Mouse (Mus musculus) C2C12 (cell line): ENCODE data around the gene Ubac2. TPM values are rescaled to one million over a fixed set of nuclear protein-coding genes. Genes with fewer than 3 reads are reported as not detected.

Source experiments
- H3K27me3 ChIP-seq: one replicate; pipeline ENCODE4 v1.6.1; 2011; ENCODE audit not compliant: control insufficient read depth, insufficient read depth, insufficient read length
- H3K36me3 ChIP-seq: one replicate; pipeline ENCODE4 v1.6.1; 2011; ENCODE audit not compliant: control insufficient read depth, insufficient read depth
- H3K4me3 ChIP-seq: one replicate; pipeline ENCODE4 v1.5.1; 2011; ENCODE audit warnings: mild to moderate bottlenecking, control low read depth; ENCODE audit not compliant: poor library complexity, insufficient read depth, severe bottlenecking
- H3K79me2 ChIP-seq: one replicate; pipeline ENCODE4 v1.6.1; 2011; ENCODE audit not compliant: control insufficient read depth, insufficient read depth
- H3K79me3 ChIP-seq: one replicate; pipeline ENCODE4 v1.6.1; 2011; ENCODE audit warnings: low read depth, control low read depth
- H3ac ChIP-seq: one replicate; pipeline ENCODE3; 2011; ENCODE audit warnings: low read depth; ENCODE audit not compliant: control insufficient read depth, insufficient read length
- CEBPB ChIP-seq: IDR thresholded peaks from one replicate; pipeline ENCODE4 v1.6.1; 2011; ENCODE audit warnings: low read depth, mild to moderate bottlenecking, control low read depth, moderate library complexity
- CTCF ChIP-seq: IDR thresholded peaks from one replicate; pipeline ENCODE4 v1.5.1; 2011; ENCODE audit not compliant: control insufficient read depth, insufficient read depth, insufficient read length
- FOSL1 ChIP-seq: IDR thresholded peaks from one replicate; pipeline ENCODE4 v1.8.0; 2011; ENCODE audit warnings: mild to moderate bottlenecking, low read length; ENCODE audit not compliant: poor library complexity, insufficient read depth, severe bottlenecking
- MAX ChIP-seq: IDR thresholded peaks from one replicate; pipeline ENCODE4 v1.6.1; 2011; ENCODE audit warnings: mild to moderate bottlenecking, control low read depth
- MYOD1 ChIP-seq: IDR thresholded peaks from one replicate; pipeline ENCODE4 v1.6.1; 2011; ENCODE audit warnings: low read depth; ENCODE audit not compliant: control insufficient read depth, insufficient read length
- MYOG ChIP-seq: IDR thresholded peaks from one replicate; pipeline ENCODE4 v1.6.1; 2011; ENCODE audit not compliant: control insufficient read depth, insufficient read length; ENCODE audit errors: extremely low read depth
- USF1 ChIP-seq: IDR thresholded peaks from one replicate; pipeline ENCODE4 v1.6.1; 2011; ENCODE audit warnings: low read depth, mild to moderate bottlenecking, control low read depth, moderate library complexity
- polyA plus RNA-seq: library from polyadenylated mRNA; unstranded; fragments of >200 nt; fragmentation: generic; extraction: Trizol; gene quantifications from one replicate; pipeline ENCODE4 v1.2.1, GENCODE M21; 2012; ENCODE audit warnings: missing spikeins

Gene Ubac2
- polyA plus RNA-seq, 1 experiment: 37.8 TPM

DNA sequence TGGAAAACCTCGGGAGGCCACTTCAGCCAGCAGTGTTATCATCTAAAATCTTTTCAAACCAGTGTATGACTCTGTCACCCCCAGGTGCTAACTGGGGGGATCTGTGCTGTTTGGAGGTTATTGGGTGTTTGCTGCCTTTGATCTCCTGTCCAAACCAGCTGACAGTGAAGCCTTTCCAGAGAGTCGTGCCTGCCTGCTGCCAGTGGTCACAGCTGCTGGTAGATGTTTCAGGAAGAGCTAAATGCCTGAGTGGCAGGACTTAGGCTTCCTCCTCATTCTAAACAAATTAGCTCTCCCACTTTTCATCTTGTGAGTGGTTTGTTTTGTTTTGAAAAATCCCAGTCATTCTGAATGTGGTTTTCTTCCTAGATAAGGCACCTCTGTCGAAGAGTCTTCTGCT is 26.3 kb downstream of the Ubac2 start:
- Histone ChIP-seq H3K79me3 (peaks cover under 1% of the 10 kb centered on the region), H3K4me3 (no peak overlapping the region), H3K79me2 (peaks cover 41% of the 10 kb centered on the region), H3K36me3 (peaks cover 17% of the 10 kb centered on the region), H3K27me3 (no peaks in the 10 kb centered on the region), H3ac (no peak overlapping the region)
- no peak for TF ChIP-seq FOSL1
- TF ChIP-seq CTCF: no peak
- TF ChIP-seq MAX: no peak
- no peak for TF ChIP-seq MYOG
- no peak for TF ChIP-seq MYOD1
- TF ChIP-seq CEBPB: no peak
- TF ChIP-seq USF1: no peak

DNA sequence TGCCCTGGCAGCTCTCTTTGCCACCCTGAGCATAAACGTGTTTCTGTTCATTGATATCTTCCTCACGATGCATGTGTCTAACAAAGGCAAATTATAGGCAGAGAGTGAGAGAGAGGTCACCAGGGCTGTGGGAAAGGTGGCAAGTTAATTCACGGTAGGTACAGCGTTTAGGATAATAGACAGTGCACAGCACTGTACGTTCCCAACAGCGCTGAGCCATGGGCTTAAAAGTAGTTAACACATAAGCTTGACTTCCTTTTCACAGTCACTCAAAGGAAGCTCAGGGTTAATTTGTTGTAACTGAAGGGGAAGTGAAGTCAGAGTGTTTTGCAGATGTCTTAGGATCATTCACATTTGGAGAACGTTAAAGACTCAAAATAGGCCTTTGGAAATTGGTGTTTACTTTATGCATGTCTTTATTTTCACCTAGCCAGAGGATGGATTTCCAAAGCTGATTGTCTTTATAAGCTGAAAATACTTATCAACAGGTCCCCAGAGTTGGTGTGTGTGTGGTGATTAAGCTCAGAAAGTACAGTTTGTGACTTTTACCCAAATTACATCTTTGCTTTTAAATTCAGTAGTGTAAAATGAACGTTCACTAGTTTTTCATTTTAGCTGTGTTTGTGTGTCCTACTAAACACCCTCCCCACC is 28.0 kb downstream of the Ubac2 start:
- TF ChIP-seq MAX (no peak), USF1 (no peak), MYOG (no peak), MYOD1 (no peak), CTCF (no peak), FOSL1 (no peak), CEBPB (no peak)
- H3K79me2 ChIP-seq: peaks cover 24% of the 10 kb centered on the region
- no peak overlapping the region for H3K4me3 ChIP-seq
- no peaks in the 10 kb centered on the region for H3K27me3 ChIP-seq
- no peak overlapping the region for H3ac ChIP-seq
- no peaks in the 10 kb centered on the region for H3K79me3 ChIP-seq
- H3K36me3 ChIP-seq: peaks cover 18% of the 10 kb centered on the region

DNA sequence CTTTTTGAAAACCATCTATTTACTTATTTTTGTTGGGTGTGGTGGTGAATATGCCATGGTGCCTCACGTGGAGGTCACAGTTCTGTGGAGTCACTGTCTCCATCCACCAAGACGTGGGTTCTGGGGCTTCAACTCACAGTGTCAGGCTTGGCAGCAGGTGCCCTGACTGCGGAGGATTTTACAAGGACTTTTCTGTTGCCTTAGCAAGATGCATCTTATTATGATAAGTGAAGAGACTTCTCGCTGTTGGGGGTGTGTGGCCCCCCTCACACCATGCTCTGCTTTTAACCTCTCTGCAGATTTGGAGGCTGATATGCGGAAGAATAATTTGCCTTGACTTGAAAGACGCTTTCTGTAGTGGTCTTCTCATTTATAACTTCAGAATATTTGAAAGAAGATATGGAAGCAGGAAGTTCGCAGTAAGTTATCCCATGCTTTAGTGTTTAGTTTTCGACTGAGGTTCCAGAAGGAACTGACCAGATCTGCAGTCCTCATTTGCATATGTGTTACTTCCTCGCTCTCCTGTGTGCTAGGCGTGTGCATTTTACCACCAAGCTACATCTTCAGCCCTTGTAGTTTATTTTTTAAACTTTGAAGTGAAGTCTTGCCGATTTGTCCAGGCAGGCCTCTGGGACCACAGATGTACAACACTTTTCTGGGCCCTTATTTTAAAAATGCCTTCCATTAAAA is 28.7 kb downstream of the Ubac2 start:
- Histone ChIP-seq H3K4me3 (no peak overlapping the region), H3K79me3 (no peaks in the 10 kb centered on the region), H3K36me3 (peaks cover 24% of the 10 kb centered on the region), H3K27me3 (no peaks in the 10 kb centered on the region), H3K79me2 (peaks cover 18% of the 10 kb centered on the region), H3ac (no peak overlapping the region)
- TF ChIP-seq CEBPB (no peak), CTCF (no peak), MYOG (no peak), FOSL1 (no peak), USF1 (no peak), MYOD1 (no peak), MAX (no peak)

DNA sequence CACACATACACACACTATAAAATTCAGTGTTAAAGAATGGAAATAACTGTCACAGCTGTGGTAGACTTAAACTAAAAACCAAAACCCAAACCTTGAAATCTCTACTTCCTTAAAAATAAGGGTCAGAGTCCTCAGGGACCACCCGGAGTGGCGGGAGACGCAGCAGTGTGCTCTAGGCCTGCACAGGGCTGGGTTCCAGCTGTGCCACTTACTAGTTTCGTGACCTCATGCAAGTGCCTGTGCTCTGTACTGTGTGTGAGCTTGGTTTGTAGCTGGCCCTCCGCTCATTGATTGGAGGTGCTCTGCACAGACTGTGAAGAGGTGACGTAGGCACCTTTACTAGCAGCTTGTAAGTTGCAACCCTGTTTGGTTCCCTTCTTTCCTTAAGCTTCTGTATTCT is 31.4 kb downstream of the Ubac2 start:
- Histone ChIP-seq H3ac (no peak overlapping the region), H3K36me3 (peaks cover 29% of the 10 kb centered on the region), H3K4me3 (no peak overlapping the region), H3K79me2 (no peaks in the 10 kb centered on the region), H3K27me3 (no peaks in the 10 kb centered on the region), H3K79me3 (no peaks in the 10 kb centered on the region)
- no peak for TF ChIP-seq MYOD1
- no peak for TF ChIP-seq FOSL1
- no peak for TF ChIP-seq CEBPB
- no peak for TF ChIP-seq CTCF

DNA sequence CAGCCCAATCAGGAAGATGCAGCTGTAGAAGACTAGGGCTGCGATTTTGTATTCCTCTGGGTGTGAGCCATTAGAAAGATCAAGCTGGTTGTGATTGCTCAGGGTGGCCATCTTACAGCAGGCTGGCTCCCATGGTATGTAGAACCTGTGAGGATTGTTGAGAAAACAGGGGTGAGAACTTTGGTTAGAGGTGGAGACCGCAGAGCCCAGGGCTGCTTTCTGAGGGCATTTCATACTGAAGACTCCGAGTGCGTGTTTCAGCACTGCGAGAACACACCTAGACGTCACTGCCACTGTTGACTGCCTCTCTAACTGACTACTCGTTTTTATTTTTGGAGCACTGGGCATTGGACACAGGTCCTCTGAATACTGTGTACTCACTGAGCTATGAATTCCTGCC is 34.1 kb downstream of the Ubac2 start:
- no peaks in the 10 kb centered on the region for H3K79me3 ChIP-seq
- no peak for TF ChIP-seq MAX
- no peak for TF ChIP-seq CEBPB
- no peak for TF ChIP-seq USF1
- no peak for TF ChIP-seq CTCF
- no peak for TF ChIP-seq MYOD1
- no peak for TF ChIP-seq FOSL1
- H3ac ChIP-seq: no peak overlapping the region
- H3K4me3 ChIP-seq: no peak overlapping the region
- peaks cover 31% of the 10 kb centered on the region for H3K36me3 ChIP-seq
- H3K79me2 ChIP-seq: no peaks in the 10 kb centered on the region
- H3K27me3 ChIP-seq: no peaks in the 10 kb centered on the region

DNA sequence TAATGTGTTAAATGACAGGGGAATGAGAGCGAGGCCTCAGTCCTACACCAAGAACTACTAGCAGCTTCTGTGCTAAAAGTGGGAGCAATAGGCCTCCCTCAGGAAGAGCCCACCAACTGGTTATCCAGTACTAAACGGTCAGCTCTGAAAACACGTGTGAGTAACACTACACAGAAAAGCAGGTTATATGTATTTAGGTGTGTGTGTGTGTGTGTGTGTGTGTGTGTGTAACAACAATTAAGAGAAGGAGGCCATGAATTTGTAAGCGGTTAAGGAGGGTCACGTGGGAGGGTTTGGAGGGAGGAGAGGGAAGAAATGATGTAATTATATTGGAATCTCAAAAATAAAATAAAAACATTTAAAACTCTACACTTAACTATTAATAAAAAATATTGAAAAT is 36.7 kb downstream of the Ubac2 start:
- Histone ChIP-seq H3K36me3 (peaks cover 28% of the 10 kb centered on the region), H3K4me3 (no peak overlapping the region), H3K79me2 (no peaks in the 10 kb centered on the region), H3K79me3 (no peaks in the 10 kb centered on the region), H3K27me3 (no peaks in the 10 kb centered on the region), H3ac (no peak overlapping the region)
- no peak for TF ChIP-seq CTCF
- TF ChIP-seq MAX: no peak
- no peak for TF ChIP-seq CEBPB
- TF ChIP-seq MYOD1: no peak
- TF ChIP-seq MYOG: no peak
- TF ChIP-seq USF1: no peak
- TF ChIP-seq FOSL1: no peak
